Mouse (Mus musculus) embryonic fibroblast, embryonic 13.5 days (primary cell): Measurements from ENCODE around the gene Try4. TPM values are rescaled to one million over a fixed set of nuclear protein-coding genes. Genes with fewer than 3 reads are reported as not detected.
"Not testable (repeated sequence)": the region's sequence is repeated elsewhere in the genome, so short reads cannot be mapped to it uniquely, and the experiment has no call there.

Source experiments
- H3K27ac ChIP-seq: 2 replicates; pipeline ENCODE4 v1.5.1; 2012; ENCODE audit warnings: low read length, control low read depth, inconsistent platforms; ENCODE audit not compliant: insufficient read depth
- H3K4me1 ChIP-seq: 2 replicates; pipeline ENCODE4 v1.6.1; 2011; ENCODE audit warnings: low read length; ENCODE audit not compliant: control insufficient read depth, insufficient read depth
- H3K4me3 ChIP-seq: 2 replicates; pipeline ENCODE4 v1.5.1; 2011; ENCODE audit warnings: mild to moderate bottlenecking, control low read depth, low read length; ENCODE audit not compliant: insufficient read depth
- CTCF ChIP-seq: IDR thresholded peaks from 2 replicates; pipeline ENCODE4 v1.5.1; 2011; ENCODE audit warnings: mild to moderate bottlenecking, control low read depth, low read length, moderate library complexity, borderline replicate concordance; ENCODE audit not compliant: insufficient read depth
- POLR2A ChIP-seq: IDR thresholded peaks from 2 replicates; pipeline ENCODE4 v1.6.1; 2011; ENCODE audit warnings: low read depth, mild to moderate bottlenecking, control low read depth, low read length, moderate library complexity
- polyA plus RNA-seq: library from polyadenylated mRNA; stranded (reverse); fragments of >200 nt; gene quantifications from 2 replicates; pipeline ENCODE4 v1.2.4, GENCODE M21; 2011; ENCODE audit warnings: low read depth; ENCODE audit not compliant: missing spikeins, insufficient read length

Try4 gene
- not detected in 2 replicates for polyA plus RNA-seq

DNA sequence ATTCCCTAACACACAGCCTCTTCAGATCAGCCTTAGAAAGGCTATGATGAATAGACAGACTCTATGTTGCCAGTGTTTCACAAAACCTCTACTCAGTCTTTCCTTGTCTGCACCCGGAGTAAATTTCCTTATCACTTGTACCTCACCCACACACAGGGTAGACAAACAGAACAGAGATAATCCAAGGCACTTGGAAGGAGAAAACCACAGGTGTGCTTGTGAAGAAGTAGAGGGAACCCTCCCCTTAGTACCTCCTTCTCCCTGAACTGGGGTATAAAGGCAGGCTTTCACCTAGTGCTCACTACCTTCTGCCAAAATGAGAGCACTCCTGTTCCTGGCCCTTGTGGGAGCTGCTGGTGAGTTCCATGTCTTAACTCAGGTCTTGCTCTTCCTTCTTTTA is at the start of gene Try4:
Gene Try4, plus strand, starts transcription at position 301 of the 400 bp plus-strand sequence.
- Histone ChIP-seq H3K4me1 (no peaks in the 10 kb centered on the region), H3K27ac (no peak within 1 kb of the TSS), H3K4me3 (no peak within 1 kb of the TSS)
- no peak for TF ChIP-seq POLR2A
- no peak for TF ChIP-seq CTCF

GRCm38 (mm10) chr6:41253314-41253713 is 48.8 kb upstream of the Try4 start:
- H3K4me3 ChIP-seq, H3K4me1 ChIP-seq, H3K27ac ChIP-seq: not testable (repeated sequence)

DNA sequence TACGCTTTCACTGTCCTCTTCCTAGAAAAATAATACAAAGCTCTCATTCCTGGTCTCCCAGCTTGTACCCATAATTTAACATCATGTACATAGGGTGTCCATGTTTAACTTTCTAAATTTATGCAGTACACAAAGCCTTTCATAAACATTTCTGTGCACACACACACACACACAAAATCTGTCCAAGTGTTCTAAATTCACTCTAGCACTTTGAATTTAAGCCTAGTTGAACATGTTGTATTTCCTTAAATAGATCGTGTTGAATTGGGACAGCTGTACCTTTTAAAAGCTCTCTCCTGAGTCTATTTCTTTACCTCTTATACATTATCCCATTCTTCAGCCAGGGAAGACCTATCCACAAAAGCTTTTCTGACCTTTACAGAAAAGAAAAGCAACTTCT is 45.6 kb upstream of the Try4 start:
- no peak for TF ChIP-seq POLR2A
- TF ChIP-seq CTCF, result no peak
- no peak overlapping the region for H3K4me3 ChIP-seq
- H3K27ac ChIP-seq, result no peak overlapping the region
- H3K4me1 ChIP-seq, result no peaks in the 10 kb centered on the region

DNA sequence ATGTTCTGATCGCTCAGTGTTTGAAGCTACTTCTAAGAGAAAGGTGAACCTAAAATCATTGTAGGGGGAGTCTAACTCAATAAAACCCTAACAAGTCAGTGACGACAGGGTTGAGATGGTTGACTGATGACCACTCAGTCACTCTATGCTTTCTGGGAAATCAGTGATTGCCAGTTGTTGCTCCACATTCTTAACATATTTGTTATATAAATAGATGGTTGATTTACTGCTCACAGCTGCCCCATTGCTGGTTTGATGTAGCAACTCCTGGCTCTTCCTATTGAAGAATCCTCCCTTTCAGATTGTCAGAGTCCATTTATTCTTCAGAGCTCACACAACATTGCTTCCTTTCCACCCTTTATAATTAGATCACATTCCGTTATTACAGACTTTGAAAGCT is 44.6 kb upstream of the Try4 start:
- Histone ChIP-seq H3K4me1 (no peaks in the 10 kb centered on the region), H3K4me3 (no peak overlapping the region)
- no peak for TF ChIP-seq CTCF
- no peak for TF ChIP-seq POLR2A

DNA sequence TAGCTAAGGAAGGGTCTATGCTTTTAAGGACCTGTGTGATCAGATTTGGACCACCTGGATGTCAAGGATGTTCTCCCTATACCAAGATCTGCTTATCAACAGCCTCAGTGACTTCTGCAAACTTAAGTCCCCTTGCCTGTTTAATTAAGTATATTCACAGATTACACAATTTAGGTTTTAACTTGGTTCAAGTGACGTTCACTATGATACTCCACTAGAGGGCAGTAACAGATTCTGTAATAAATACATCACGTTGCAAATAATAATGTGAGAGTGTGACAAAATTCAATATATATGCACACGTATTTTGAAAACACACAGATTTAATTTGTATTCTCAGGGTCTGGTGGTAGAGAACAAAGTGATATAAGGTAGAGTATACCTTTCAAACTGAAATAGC is 39.3 kb upstream of the Try4 start:
- H3K4me1 ChIP-seq, result no peaks in the 10 kb centered on the region
- no peak overlapping the region for H3K27ac ChIP-seq
- H3K4me3 ChIP-seq, result no peak overlapping the region
- no peak for TF ChIP-seq POLR2A
- no peak for TF ChIP-seq CTCF

More for the DNA sequence above, 44.6 kb upstream of the Try4 start:
- no peak overlapping the region for H3K27ac ChIP-seq

DNA sequence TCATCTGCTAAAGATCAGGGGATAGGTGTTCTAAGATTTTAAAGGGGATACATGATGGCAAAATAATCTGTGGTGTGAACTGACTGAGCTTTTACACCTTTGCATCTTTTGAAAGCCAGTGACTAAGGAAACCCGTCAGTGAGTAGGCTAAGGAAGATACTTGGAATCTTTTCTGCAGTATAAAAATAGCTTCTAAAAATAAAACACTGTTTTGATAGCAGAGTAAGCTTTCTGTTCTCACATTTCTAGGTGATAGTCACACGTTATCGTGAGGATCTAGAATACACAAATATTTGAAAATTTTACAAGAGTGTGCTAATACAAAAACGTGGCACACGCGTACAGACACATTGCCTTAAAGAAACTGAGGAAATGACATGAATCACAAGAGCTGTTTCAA is 35.9 kb upstream of the Try4 start:
- no peak overlapping the region for H3K4me3 ChIP-seq
- no peak overlapping the region for H3K27ac ChIP-seq
- H3K4me1 ChIP-seq, result no peaks in the 10 kb centered on the region
- TF ChIP-seq CTCF (no peak), POLR2A (no peak)

DNA sequence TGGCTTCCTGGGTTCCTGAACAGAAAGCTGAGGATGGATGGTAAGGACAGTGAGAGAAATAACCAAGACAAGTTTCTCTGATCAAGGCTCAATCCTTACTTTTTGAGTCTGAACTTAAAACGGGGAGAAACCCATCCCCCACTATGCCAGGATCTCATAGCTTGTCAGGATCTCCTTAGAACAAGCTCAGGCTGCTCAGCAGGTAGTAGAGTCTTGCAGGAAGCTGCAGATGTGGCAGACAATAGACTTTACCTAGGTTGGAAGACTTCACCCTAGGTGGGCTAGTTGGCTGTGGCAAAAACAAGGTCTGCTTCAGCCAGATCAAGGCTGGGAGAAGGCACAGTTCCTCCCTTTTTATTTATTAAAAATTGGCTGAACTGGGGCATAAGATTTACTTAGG is 3.8 kb upstream of the Try4 start:
- Histone ChIP-seq H3K4me3 (no peak overlapping the region), H3K27ac (no peak overlapping the region), H3K4me1 (no peaks in the 10 kb centered on the region)
- TF ChIP-seq POLR2A, result no peak
- no peak for TF ChIP-seq CTCF

DNA sequence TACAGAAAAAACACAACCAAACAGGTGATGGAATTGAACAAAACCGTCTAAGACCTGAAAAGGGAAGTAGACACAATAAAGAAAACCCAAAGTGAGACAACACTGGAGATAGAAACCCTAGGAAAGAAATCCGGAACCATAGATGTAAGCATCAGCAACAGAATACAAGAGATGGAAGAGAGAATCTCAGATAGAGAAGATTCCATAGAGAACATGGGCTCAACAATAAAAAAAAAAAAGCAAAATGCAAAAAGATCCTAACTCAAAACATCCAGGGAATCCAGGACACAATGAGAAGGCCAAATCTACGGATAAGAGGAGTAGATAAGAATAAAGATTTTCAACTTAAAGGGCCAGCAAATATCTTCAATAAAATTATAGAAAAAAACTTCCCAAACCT is 14.7 kb downstream of the Try4 start, which contains the start of gene Try5:
Gene Try5, minus strand, starts transcription at position 101 of the 400 bp plus-strand sequence.
- not testable (repeated sequence) for H3K4me3 ChIP-seq, H3K4me1 ChIP-seq, H3K27ac ChIP-seq

GRCm38 (mm10) chr6:41353932-41354331 is 51.9 kb downstream of the Try4 start, which contains the start of gene Try10:
Gene Try10 (plus strand): TSS chr6:41354105.
- TF ChIP-seq POLR2A, result no peak
- no peak for TF ChIP-seq CTCF
- Histone ChIP-seq H3K4me1 (no peaks in the 10 kb centered on the region), H3K4me3 (no peak within 1 kb of the TSS), H3K27ac (no peak within 1 kb of the TSS)

Other genes starting within 250 kb of the Try4 start
- not detected in 2 replicates for gene Try5, start 14.6 kb downstream of the Try4 start, polyA plus RNA-seq
- not detected in 2 replicates for gene Try10, start 51.8 kb downstream of the Try4 start, polyA plus RNA-seq
- not detected in 2 replicates for gene Prss3, start 75.4 kb downstream of the Try4 start, polyA plus RNA-seq
- not detected in 2 replicates for gene Gm5771, start 90.1 kb downstream of the Try4 start, polyA plus RNA-seq
- not detected in 2 replicates for gene Gm10334, start 143.9 kb downstream of the Try4 start, polyA plus RNA-seq
- gene Prss1, start 156.7 kb downstream of the Try4 start, polyA plus RNA-seq, result not detected in 2 replicates
- not detected in 2 replicates for gene Prss2, start 219.5 kb downstream of the Try4 start, polyA plus RNA-seq